Mouse (Mus musculus) adipose tissue, adult 10 weeks (tissue): Measurements from ENCODE around the gene Col24a1. TPM values are rescaled to one million over a fixed set of nuclear protein-coding genes. Genes with fewer than 3 reads are reported as not detected.

Experiments
- polyA plus RNA-seq: library from polyadenylated mRNA; stranded (reverse); fragments of 350-450 nt; fragmentation: Illumina TruSeq; extraction: RNeasy Lipid Tissue Mini Kit (QIAGEN cat#74804); gene quantifications from one replicate; pipeline ENCODE4 v1.2.3, GENCODE M21; 2014; ENCODE audit warnings: low read depth, low replicate concordance

Gene Col24a1
- polyA plus RNA-seq = 0.48 TPM

DNA sequence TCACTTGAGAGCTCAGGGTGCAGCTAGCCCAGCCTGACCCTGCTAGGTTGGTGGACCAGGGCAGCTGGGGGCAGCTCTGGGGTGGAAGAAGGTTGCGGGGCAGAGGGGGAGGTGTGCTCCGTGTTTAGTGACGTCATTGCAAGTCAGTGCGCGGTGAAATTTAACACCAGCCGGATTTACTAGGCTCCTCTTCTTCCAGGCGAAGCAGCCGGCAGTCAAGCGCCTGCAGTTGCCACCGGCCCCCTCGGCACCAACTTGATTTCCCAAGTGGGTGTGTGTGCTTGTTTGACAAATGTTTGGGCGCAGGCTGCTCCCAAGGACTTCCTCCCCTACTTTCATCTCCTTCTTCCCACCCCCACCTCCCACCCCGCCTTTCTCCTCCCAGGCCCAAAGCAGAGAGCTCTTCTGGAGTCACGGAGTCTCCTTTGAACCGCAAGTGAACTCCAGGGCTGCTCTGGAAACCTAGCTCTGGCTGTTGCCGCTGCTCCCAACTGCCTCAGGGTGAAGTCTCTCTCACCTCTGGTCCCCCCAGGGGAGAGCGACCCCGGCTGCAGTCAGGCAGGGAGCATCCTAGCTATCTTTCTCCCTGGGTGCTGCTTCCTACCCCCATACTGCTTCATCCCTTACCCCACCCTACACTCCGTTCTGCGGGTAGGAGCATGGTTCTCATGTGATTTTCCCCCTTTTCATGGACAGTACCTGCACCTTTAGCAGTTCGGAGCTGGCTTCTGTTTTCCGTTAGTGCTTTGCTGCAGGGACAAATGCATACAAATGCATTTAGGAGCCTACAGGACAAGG, at the start of gene Col24a1:
Gene Col24a1 (plus strand): TSS at position 136 of the 798 bp plus-strand sequence.

DNA sequence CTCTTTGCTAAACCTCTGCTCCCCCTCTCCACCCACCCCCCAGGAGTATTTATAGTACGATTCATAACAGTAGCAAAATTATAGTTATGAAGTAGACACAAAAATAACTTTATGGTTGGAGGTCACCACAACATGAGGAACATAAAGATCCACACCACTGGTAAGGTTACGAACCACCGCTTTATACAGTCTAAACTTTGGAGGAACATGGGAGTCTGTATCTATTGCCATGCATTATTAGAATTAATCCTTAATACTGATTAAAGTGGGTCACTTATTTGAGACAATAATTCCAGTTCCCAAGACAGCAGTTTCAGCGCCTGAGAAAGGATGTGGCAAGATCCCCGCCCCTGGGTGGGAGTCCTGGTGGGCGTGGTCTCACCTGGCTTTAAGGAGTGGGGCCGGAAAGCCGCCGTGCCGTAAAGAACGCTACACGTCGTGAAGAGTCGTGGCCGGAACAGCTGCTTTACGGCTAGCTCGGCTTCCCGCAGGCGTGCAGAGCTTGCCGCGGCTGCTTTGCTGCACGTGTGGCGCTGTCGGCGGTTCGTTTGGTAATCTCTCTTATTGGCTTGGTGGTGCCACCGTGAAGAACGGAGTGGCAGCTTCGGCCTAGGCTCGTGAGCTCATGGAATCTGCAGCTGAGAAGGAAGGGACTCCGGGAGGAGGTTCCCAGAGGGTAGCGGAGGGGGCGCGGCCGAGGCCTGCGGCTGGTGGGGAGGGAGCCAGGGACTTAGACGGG, 283.6 kb downstream of the Col24a1 start, which contains the start of gene Znhit6:
Gene Znhit6 (plus strand): TSS at position 463 of the 739 bp plus-strand sequence.

Other genes starting within 250 kb of the Col24a1 start
- gene Clca2, start 193.0 kb upstream of the Col24a1 start, polyA plus RNA-seq = 0.84 TPM
- gene Odf2l, start 173.9 kb upstream of the Col24a1 start, polyA plus RNA-seq = 19.6 TPM